Mouse (Mus musculus) yolk sac, embryonic 10.5 days (tissue): ENCODE results near the gene Slc25a16.

Experiments used
- DNase-seq: peaks from one replicate; pipeline ENCODE4 v3.0.0-alpha.2; 2017; ENCODE audit warnings: low spot score

The Slc25a16 gene

DNA sequence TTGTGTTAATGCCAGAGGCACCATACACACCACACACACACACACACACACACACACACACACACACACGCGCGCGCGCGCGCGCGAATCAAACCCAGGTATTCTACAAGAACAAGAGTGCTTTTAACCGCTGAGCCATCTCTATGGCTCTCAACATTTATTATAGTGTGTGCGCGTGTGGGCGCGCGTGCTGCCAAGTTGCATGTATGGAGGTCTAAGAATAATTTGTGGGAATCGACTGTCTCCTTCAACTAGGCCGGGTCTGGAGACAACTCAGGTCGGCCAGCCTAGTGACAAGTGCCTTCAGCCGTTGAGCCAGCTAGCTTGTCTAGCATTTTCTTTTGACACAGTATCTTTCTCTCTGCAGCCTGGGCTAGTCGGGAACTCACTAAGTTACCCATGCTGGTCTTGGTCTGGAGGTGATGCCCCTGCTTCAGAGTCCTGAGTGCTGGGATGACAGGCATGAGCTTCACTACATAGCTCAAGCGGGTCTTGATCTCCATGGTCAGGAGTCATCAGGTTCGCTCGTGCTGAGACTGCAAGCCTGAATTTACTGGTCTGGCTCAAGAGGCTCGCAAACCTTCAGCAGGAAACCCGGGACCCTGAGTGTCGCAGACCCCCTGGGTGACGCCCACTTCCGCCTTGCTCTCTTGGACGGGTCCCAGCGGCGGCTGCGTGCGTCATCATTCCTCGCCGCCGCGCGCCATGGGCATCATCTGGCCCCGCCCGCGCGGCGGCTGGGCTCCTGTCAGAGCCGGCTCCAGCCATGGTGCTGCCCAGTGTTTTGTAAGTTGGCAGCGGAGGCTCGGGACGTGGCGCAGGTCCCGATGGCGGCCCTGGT, at the start of gene Slc25a16:
Gene Slc25a16, plus strand, starts transcription at position 709 of the 841 bp plus-strand sequence.
- peak; percentile 92 for DNase-seq

DNA sequence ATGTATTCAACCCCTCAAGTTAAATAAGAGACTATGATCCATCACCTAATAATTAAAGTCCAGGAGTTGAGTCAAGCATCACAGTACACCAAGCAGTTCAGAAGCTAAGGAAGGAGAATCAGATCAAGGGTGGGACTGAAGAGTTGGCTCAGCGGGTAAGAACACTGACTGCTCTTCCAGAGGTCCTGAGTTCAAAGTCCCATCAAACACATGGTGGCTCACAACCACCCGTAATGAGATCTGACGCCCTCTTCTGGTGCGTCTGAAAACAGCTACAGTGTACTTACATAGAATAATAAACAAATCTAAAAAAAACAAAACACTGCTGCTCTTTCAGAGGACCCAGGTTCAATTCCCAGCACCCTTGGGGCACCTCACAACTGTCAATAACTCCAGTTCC, 45.6 kb upstream of the Slc25a16 start:
- DNase-seq, result no peak

DNA sequence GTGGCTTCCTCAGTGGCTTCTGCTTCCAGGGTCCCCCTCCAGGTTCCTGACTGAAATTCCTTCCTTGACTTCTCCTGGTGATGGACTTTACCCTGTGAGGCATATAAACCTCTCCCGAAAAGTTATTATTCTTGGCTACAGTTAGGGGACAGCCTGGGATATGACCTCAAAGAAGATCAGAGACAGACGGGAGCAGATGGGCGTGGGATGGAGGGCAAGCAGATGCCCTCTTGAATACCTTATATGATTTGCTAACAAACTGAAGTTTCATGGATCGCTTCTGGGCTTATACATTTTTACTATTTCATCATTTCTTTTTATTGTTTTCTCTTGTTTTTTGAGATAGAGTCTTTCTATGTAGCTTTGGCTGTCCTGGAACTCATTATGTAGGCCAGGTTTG, 44.9 kb upstream of the Slc25a16 start:
- no peak for DNase-seq

DNA sequence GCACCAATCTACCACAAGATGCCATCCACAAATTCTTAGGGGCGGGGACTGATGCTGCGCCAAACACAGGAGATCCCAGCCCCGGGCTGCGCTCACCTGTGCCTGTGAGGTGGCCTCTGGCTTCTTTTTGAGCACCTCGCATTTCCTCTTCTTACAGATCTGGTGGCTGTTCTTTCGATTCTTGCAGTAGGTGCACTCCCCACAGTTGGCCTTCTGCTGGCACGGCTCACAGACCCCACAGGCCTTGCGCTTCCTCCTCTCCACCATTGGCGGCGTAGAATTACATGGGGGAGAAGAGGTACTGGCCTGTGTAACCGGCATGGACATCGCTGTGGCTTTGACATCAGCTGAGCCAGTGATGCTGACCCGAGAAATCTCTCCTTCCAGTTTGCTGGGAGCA, 42.4 kb upstream of the Slc25a16 start:
- DNase-seq, result no peak

DNA sequence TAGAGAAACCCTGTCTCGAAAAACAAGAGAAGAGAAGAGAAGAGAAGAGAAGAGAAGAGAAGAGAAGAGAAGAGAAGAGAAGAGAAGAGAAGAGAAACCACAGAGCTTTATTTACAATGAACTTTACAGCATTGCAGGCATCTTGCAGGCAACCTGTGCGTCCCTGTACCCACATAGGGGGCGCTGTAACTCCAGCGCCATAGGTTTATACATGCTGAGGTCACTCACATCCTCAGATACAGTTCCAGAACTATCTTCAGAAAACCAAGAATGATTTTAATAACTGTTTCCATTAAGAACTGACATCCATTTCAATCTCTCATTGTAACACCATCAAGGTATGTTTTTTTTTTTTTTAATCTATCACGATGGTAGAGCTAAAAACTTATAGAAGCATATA, 39.2 kb upstream of the Slc25a16 start:
- DNase-seq, result no peak

DNA sequence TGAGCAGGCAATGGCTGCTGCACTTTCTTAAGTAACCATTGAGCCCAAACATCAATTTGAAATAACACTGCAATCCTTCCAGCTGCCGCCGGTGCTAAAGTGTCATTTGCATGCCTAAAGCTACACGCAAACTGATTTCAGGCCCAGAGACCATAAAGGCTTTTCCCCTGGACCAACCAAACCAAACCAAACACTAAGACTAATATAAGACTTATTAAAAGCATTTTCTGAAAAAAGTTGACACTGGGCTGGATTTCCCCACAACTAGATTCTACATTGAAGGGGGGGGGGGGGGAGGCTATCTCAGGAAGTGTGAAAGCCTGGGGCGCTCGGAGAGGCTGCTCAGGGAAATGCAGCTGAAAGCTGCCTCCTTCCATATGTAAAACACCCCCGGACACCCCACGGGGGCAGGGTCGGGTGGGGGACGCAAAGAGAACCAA, 36.5 kb upstream of the Slc25a16 start:
- peak; percentile 43 for DNase-seq

DNA sequence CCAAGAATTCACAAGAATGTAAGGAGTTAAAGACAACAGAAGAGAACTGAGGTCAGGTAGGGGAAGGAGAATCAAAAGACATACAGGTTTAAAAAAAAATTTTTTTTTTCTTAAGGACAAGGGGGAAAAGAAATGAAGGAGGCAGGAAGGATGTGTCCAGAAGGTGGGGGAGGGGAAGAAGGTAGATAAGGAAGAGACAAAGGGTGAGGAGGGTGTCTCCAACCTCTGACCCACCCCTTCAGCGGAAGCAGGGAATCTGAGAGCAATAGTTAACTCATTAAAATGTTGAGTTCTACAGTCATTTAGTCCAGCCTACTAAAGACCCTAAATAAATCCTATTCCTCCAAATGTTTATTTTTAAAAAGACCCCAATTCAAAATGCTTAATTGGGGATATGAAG, 35.9 kb upstream of the Slc25a16 start:
- DNase-seq, result peak; percentile 59

DNA sequence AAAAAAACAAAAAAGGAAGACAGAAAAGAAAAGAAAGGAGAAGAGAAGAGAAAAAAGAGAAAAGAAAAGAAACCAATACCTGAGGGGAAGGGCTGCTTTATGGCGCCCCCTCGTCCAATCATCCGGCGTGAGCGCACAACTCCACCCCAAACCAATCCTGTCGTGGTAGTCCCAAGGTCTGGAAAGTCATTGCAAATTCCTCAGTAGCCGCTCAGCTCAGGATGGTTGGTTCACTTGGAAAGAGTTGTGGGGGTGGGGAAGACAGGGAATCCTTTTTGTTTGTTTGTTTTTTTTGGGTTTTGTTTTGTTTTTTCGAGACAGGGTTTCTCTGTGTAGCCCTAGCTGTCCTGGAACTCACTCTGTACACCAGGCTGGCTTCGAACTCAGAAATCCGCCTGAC, 35.0 kb upstream of the Slc25a16 start:
- peak; percentile 42 for DNase-seq

DNA sequence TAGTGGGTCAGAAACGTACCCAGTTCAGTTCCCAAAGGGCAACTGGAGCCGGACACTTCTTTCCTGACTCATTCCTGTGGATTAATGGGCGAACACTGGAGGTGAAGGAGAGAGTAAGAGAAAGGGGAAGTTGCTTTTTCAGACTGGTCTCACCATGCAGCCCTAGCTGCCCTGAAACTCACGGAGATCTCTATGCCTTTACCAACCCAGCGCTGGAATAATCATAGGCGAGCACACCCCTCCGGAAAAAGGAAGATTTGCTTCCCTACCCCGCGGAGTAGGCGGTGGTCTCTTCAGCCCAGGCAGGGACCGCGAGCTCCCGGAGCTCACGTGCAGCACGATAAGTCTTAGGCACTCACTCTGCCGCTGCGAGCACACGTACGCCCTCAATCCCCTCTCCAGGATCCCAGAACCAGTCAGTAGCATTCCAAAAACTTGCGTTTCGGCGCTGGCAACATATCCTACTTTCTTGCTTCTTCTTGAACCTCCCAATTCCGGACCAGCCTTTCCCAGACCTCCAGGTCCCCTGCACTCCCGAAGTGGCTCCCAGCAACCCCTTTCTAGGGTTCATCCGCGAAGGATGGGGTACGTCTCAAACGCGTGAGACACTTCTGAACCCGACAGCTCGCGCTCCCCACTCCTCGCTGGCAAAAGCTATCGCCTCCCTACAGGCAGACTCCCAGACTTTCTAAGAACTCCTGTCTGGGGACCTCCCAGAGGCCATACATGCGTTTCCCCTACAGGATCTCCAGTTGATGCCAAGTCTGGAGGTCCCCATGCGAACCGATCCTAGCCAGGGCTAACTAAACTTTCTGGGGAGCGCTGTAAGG, 34.2 kb upstream of the Slc25a16 start:
- DNase-seq, result peak; percentile 69

DNA sequence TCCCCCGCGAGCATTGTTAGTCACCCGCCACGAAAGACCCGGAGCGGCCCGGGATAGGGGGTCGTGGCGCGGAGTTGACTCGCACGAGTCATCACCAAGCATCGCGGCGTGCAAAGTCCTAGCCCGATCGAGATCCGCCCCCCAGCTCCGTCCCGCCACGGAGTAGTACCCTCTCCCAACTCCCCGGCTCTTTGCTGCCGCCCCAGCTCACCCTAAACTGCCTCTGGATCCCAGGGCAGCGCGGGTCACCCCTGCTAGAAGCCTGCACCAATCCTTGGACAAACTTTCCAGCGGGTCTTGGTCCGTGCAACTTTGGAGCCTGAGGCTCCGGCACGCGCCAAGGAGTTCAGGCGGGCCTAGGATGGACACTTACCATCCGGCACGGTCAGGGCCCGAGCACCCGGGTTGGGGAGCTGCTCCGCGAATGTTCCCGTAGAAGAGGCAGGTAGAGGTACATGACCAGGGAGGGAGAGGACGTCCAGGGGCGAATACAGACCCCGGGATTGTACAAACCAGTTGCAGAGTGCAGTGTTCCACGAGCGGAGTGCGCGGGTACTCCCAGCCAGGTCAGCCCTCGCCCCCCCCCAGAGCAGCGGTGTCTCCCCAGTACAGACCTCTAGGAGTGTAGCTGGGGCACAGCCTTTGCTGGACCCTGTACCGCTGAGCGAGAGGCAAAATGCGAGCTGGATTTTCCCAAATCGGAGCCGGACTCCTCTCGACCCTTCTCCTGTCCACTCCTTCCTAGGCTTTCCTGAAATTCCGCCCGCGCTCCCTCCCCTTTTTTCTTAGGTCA, 33.4 kb upstream of the Slc25a16 start:
- DNase-seq, result peak; percentile 92

DNA sequence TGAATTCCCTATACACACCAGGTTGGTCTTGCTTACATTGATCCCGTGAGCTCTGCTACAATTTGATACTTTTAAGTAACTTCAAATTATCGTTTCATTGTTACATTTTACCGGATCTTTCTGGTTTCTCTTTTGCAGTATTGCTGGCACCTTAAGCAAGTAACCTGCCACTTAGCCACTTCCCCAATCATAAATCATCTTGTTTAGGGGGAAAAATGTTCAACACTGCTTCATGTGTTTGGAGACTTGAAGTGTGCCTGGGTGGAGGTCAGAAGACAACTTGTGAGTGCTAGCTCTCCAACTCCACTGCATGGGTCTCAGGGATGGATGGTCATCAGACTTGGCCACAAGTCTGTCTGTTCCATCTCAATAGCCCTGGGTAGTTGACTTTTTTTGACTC, 29.4 kb upstream of the Slc25a16 start:
- no peak for DNase-seq

DNA sequence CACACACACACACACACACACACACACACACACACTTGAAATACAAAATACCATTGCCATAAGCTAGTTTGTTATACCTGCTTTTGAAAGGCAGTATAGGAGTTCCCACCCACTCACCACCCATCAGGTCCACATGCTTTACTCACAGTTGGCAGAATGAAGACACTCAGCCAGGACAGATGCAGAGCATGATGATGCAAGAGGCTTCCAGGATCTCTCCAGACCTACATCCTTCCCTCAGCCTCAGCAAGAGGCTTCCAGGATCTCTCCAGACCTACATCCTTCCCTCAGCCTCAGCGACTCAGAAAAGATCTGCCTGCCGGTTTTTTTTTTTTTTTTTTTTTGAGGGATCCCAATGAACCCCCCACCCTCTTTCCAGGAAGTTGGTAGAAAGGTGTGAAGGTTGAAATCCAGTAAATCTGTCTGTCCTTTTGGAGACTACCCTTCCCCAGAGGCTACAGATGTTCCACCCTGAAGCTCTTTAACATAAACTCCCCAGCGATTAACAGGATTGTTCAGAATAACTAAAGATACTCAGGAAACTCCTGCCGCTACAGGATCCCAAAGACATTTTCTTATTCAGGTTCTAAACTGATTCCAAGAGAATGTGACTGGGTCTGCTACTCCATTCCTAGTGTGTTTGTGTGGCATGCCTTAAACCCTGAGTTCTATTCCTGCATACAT, 27.7 kb upstream of the Slc25a16 start:
- DNase-seq, result no peak

DNA sequence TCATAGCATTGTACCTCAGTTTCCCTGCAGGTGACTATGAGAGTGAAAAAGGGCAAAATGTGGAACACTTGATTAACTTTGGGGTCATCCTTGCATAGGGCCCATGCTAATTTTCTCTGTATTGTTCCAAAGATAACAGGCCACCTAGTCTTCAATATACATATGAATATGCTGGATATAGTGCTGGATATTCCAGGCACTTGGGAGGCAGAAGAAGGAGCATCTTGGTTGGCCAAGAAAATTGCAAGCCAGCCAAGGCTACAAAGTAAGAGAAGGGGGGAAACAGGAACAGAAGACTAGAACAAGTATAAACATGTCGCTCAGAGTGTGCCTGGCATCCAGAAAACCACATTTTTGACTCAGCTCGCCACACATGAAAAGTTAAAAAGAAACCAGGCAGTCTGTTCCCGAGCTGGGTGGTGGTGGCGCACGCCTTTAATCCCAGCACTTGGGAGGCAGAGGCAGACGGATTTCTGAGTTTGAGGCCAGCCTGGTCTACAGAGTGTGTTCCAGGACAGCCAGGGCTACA, 27.0 kb upstream of the Slc25a16 start:
- no peak for DNase-seq

DNA sequence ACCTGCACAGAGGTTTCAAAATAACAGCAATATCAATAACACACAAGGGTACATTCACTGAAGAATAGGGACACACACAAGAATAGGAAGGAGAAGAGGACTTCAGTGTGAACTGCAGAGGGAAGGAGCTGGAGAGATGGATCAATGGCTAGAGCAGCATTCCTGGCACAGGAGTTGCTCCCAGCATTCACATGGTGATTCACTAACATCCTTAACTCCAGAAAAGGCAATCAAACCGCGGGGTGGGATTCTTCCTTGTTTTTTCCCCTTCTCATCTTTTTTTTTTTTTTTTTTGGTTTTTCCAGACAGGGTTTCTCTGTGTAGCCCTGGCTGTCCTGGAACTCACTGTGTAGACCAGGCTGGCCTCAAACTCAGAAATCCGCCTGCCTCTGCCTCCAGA, 26.0 kb upstream of the Slc25a16 start:
- DNase-seq, result no peak

DNA sequence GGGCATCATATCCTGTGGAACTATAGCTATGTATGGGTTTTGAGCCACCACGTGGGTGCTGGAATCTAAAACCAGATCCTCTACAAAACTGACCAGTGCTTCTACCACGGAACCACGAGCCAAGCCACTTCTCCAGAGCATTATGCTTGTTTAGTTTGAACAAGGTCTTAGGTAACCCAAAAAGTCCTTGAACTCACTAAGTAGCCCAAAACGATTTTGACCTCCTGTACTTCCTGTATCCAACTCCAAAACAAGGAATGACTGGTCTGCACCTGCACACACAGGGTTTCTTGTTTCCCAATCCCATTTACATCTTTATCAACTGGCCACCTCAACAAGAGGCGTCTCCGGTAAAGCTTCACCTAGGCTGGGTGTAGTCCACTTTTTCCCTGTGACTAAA, 25.0 kb upstream of the Slc25a16 start:
- DNase-seq, result no peak

DNA sequence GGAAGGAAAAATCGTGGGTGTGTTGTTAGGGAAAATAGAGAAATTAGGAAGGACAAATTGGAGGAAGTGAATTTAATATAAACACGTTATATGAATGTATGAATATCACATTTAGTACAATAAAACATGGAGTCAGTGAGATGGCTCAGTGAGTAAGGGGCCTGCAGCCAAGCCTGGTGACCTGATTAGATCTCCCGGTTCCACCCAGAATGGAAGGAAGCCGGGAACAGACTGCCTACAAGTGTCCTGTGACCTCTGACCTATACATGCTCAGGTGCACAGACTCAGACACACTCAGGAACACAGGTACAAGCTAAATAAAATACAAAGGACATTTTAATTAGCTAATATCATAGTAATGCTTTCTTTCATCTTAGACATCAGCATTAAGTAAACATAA, 24.4 kb upstream of the Slc25a16 start:
- DNase-seq, result no peak

DNA sequence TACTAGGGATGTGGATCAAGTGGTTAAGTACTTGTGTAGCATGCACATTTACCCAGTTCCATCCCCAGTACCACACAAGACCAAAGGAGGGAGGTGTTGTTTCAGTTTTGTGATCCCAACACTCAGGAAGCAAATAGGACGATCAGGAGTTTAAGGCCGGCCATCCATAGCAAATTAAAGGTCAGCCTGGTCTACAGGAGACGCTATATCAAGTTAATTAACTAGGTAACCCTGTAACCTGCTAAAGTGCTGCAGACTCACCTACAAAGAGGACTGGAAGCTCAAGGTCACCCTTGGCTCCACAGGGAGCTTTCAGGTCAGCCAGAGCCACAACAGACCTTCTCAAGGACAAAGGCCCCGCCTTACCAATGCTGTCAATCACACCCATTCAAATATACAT, 23.7 kb upstream of the Slc25a16 start:
- DNase-seq, result no peak

DNA sequence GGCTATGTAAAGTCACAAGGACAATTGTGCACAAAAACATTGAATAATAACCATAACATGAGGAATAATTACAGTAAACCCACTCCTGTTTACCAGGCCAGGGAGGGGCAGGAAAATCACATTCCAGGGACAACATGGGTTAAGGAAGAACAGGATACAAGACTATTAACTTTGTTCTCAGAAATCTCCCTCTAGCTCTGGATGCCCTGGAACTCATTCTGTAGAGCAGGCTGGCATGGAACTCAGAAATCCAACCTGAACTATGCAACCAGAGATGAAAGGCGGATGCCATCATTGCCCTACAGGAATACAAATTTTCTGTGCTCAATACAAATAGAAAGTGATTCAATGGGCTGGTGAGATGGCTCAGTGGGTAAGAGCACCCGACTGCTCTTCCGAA, 23.0 kb upstream of the Slc25a16 start:
- no peak for DNase-seq

DNA sequence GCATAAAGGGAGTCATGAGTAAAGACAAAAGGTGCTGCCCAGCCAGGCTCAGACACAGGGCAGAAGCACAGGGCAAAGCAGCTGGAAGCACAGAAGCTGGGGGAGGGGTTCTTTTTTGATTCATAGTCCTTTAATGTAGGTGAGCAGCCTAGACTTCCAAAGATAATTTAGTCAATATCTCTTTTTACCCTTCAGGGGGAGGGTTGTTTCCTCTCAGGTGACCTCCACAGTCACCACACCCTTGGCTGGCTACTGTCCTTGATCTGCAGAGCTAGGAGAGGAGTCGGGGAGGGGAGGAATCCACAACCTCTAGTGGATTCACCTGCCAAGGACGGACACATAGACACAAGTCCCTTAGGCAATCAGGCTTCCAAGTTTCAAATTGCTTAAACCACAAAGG, 22.4 kb upstream of the Slc25a16 start:
- DNase-seq, result no peak

DNA sequence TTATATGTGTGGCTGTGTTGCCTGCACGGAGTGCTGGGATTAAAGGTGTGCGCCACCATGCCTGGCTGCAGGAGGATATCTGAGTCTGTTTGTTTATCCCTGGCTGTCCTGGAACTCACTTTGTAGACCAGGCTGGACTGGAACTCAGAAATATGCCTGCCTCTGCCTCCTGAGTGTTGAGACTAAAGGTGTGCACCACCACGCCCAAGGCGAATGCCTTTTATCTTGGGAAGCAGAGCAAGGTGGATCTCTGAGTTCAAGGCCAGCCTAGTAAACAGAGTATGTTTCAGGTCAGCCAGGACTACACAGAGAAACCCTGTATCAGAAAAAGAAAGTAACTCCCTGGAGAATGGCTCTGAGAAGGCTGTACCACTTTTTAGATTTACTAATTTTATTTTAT, 20.3 kb upstream of the Slc25a16 start:
- DNase-seq, result no peak

DNA sequence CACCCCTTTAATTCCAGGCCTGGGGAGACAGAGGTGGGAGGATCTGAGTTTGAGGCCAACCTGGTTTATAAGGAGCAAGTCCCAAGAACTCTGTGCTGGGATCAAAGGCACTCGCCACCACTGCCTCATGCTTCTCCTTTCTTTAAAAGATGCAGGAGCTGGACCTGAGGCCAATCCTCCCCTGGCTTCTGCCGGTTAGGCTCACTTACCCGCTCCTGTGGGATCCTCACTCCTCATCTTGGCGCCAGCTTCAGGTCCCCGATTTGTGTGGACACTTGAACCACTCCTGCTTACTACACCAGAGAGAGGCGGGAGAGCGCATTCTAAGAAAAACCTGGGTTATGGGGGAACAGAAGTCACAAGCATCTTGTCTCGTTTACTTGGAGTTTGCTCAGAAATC, 18.6 kb upstream of the Slc25a16 start:
- DNase-seq, result no peak

DNA sequence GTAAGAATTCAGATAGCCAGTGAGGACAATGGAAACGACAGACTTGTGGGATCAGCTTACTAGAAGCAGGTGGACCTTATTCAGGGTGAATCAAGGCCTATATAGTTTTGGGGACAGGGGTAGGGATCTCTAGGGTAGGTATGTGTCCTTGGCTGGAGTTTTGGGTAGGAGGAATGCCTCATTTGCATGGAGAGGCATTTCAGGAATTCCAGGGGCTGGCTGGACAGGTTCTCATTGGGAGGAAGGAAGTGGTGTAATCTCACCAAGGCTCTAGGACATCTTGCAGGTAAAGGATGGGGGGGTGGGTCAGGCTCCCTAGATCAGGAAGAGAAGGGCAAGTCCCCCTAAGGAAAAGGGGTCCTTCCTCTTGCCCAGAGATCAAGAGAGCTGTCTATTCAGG, 17.6 kb upstream of the Slc25a16 start:
- no peak for DNase-seq
